Mouse (Mus musculus) spleen, embryonic (tissue): ENCODE measurements at regions not wholly inside any gene's neighbourhood (a gene's known extent, or its start where the extent isn't known, plus 50 kb on each side); places are given as distances from the start of the nearest gene placed in this dataset.

Experiments used
- CTCF ChIA-PET: fragments of 350-600 bp; sonication (Branson Sonifier 250); formaldehyde crosslinking; loops from one replicate; lab custom pipeline; 2022; lab: Charles Lee

- CTCF ChIA-PET: no interaction called here
These were observed 101.3 kb downstream of the Tmco5 start for GRCm38 (mm10) chr2:116979561-116980391.

- CTCF ChIA-PET: no interaction called here
These were observed 102.2 kb downstream of the Tmco5 start for GRCm38 (mm10) chr2:116980692-116981091.

GRCm38 (mm10) chr2:116983351-116983750 is 104.9 kb downstream of the Tmco5 start:
- CTCF ChIA-PET: no interaction called here

- CTCF ChIA-PET: interaction anchor here (0.6 kb wide), 1 partner anchor 31 kb away, joined by 5 read pairs; no protein-coding TSS in a partner anchor
These were observed 105.4 kb downstream of the Tmco5 start for GRCm38 (mm10) chr2:116983821-116984351.

DNA sequence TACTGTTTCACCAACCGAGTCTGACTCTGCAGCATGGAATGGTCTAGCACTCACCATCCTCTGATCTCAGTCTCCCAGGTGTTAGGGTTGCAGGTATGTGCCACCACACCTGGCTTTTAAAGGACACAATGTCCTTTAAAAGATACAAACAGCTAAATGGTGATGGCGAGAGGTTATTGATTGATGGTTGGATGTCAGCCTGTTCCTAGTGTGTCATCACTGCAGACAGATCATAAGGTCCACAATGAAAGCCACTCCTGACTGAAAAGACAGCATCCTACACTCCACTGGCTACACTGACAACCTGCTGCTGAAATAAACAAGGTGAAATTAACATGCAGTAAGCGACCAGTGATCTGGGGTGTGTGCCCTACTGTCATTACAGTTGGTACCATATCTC is 106.1 kb downstream of the Tmco5 start:
- CTCF ChIA-PET: no interaction called here

DNA sequence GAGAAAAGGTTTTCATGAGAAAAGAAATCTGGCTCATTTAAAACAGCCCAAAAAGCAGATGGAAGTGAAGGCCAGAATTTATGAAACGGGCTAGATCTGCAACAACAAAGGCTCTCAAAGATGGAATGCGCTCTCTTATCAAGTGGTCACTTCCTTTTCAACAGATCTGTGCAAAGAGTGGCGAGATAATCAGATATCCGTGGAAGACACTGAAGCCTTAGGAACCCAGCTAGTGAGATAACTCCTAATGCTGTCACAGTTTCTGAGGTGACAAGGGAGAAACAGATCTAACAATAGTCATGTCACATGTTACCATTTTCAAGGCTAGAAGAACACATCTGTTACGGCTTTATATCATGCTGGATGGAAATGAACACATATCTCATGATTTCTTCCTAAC is 107.1 kb downstream of the Tmco5 start:
- CTCF ChIA-PET: no interaction called here

DNA sequence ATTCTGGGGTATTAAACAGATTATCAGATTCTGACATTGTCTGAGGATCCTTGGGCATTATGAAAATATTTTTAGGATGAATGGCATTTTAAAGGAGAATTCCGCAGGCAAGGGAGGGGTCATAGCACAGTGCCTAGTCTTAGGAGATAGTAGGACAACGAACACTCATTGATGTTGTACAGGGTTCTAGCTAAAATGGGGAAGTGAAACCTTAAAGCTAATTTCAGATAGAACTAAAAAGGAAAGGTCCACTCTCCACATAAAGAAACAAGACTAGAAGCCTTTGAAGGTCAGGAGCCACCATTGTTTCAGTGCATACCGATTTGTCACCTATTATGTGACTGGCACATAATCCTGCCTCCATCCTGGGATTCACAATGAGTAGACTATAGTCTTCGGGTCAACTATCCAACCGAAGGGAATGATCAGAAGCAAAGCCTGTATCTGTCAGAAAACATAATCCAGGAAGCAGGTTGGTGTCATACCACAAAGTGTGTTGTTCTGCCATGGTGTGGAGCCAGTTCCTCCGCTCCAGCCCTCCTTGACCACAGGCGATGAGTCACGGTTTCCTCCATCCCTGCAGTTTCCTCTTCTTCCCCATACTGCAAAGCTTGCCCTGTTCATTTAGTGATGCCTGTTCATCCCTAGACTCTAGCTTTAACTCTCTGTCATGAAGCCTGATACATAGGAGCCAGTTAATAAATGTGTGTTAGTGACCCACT is 110.6 kb downstream of the Tmco5 start:
- CTCF ChIA-PET: no interaction called here

GRCm38 (mm10) chr2:116990106-116990505 is 111.6 kb downstream of the Tmco5 start:
- CTCF ChIA-PET: interaction anchor here (0.6 kb wide), 2 partner anchors 72 to 166 kb away, joined by 3 read pairs; no protein-coding TSS in a partner anchor

- CTCF ChIA-PET: no interaction called here
These were observed 113.1 kb downstream of the Tmco5 start for GRCm38 (mm10) chr2:116991561-116992042.

DNA sequence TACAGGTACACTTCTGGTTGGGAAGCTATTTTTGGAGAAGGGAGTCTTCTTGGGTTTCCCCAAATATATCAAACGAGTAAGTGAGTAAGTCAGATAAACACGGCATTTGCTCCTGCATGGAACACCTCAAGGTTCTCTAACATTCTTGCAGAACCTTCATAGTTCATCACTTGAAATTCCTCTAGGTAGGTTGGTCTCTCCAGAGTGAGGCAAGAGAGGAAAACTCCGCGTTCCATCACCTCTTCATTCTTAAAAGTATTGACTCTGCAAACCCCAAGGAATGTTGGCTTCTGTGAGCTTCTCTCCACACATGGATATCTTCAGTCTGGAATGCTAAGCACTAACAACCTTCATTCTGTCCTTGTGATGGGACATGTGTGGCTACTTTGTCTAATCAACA is 115.2 kb downstream of the Tmco5 start:
- CTCF ChIA-PET: no interaction called here

DNA sequence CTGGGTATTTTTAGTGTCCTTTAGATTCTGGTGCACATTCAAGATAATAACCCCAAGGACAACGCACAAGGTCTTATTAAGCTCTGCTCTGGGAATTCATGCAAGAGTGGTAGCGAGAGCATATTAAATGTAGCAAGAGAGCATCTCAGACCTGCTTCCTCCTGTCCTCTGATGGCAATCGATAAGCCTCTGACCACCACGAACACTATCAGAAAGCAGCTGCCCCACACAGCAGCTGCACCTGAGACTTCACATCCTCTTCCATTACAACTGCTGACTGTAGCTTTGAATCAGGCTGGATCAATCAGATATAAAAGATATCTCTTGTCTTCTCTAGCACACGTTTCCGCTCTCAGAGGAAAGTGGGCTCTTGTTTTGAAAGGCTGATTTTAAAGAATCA is 117.8 kb downstream of the Tmco5 start:
- CTCF ChIA-PET: no interaction called here

DNA sequence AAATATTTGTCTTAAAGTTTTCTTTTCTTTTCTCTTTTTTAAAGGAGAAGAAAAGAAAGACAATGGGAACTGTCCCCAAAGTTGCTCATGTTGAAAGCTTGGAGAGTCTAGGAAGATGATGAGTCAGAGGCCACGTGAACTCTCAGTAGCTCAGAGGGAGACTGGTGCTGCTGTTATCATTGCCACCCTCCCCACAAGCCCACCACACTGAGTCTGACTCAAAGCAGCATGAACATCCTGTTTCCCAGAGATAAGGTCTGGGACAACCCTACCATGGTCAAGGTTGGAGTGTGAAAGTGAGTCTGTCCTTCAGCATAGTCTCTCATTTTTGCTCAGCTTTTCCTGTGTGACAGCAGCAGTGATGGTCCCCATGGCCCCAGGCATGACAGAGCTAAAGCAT is 120.3 kb downstream of the Tmco5 start:
- CTCF ChIA-PET: no interaction called here

- CTCF ChIA-PET: no interaction called here
These were observed 121.1 kb downstream of the Tmco5 start for GRCm38 (mm10) chr2:116999592-116999991.

DNA sequence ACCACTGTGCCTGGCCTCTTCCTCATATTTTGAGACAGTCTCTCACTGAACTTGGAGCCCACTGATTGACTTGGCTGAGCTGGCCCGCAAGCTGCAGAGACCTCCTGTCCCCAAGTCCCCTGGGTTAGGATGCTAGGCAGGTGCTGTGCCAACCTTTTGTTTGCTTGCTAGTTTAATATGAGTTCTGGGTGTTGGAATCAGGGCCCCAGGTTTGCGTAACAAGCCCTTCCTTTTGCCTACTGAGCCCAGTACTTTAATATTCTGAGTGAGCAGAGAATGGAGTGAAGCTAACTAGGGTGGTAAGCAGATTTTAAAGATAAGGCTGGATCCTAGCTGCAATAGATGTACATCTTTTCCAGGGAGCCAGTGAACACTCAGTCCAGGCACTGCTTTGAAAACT is 117.2 kb upstream of the Spred1 start:
- CTCF ChIA-PET: no interaction called here

- CTCF ChIA-PET: no interaction called here
These were observed 114.3 kb upstream of the Spred1 start for GRCm38 (mm10) chr2:117006846-117007245.

DNA sequence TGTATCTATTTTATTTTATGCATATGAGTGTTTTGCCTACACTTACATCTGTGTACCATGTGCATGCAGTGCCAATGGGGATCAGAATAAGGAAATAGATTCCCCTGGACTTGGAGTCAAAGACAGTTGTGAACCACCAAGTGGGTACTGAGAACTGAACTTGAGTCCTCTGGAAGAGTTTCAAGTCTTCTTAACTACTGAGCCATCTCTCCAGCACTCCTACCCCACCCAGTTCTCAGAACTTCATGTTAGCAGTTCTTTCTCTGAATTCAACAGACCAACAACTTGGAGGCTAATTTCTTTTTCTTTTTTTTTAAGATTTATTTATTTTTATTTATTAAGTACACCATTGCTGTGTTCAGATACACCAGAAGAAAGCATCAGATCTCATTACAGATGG is 112.3 kb upstream of the Spred1 start:
- CTCF ChIA-PET: no interaction called here

DNA sequence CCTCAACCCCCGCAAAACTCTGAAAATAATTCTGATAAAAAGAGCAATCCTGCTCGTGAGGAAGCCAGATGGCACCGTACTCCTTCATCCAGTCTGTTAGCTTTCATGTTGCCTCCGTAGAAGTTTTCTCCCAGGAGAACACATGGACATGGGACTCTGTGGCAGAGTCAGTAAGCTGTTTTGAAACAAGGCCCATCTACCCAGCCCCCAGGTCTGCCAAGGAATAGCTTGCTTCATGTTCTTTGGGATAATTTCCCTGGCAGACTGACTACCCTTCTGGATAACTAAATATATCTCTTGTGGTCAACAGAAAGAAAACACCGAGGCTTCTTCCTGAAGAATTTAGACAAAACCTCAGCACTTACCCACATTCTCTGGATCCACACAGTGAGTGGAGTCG is 111.2 kb upstream of the Spred1 start:
- CTCF ChIA-PET: no interaction called here

DNA sequence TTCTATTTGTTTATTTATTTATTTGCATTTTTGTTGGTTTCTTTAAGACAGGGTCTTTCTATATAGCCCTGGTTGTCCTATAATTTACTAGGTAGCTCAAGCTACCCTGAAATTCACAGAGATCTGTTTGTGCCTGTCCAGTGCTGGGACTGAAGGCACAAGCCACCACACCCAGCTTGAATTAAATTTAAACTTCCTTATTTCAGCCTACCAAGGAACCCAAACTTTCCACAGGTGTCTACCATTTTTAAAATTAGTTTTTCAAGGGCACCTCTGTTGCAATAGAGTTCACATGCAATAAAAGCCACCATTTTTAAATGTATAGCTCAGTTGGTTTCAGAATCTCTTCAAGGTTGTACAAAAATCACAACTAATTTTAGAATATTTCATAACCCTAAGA is 110.2 kb upstream of the Spred1 start:
- CTCF ChIA-PET: no interaction called here

GRCm38 (mm10) chr2:117017921-117018651 is 103.1 kb upstream of the Spred1 start:
- CTCF ChIA-PET: no interaction called here

GRCm38 (mm10) chr2:117018917-117019538 is 102.1 kb upstream of the Spred1 start:
- CTCF ChIA-PET: no interaction called here

- CTCF ChIA-PET: no interaction called here
These were observed 101.6 kb upstream of the Spred1 start for GRCm38 (mm10) chr2:117019552-117019951.
